Mouse (Mus musculus): ENCODE measurements around the gene Olfr672.
"Not testable (repeated sequence)": the region's sequence is repeated elsewhere in the genome, so short reads cannot be mapped to it uniquely, and the experiment has no call there.

DNA sequence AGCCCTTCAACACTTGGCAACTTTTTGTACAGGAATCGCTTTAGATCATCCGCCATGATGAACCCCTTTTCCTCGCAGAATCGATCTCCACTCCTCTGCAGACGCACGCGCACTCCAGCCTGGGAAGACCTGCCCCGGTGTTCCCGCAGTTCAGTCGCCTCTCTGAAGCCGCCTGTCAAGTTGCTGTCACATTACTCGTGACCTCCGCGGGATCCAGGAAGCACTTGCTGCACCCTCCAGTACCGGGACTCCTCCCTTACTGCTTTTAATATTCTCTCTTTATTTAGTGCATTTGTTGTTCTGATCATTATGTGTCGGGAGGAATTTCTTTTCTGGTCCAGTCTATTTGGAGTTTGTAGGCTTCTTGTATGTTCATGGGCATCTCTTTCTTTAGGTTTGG lies 51.6 kb downstream of the Olfr672 start:
- TF ChIP-seq CTCF (IDR thresholded peaks at IDR 0.05; ENCODE audit: borderline replicate concordance, insufficient read depth, low read length); POLR2A (IDR thresholded peaks at IDR 0.05; ENCODE audit: low read depth, low read length): not testable (repeated sequence)

Measured in embryonic fibroblast, embryonic 13.5 days (primary cell).